Mouse (Mus musculus) heart, postnatal 25 days (tissue): ENCODE measurements around the gene Epn1. TPM values are rescaled to one million over a fixed set of nuclear protein-coding genes. Genes with fewer than 3 reads are reported as not detected.

ENCODE experiments used
- DNase-seq: peaks from one replicate; pipeline ENCODE4 v3.0.0; 2022; ENCODE audit warnings: low spot score
- intact Hi-C: fragments of 180-260 bp; cut with DNase I; formaldehyde crosslinking; loops from one replicate; pipeline ENCODE4 v1.15.1; 2025
- total RNA-seq, 2 experiments: library from RNA; stranded (reverse); gene quantifications; 2 replicates each; pipeline ENCODE4 v1.2.3; 2021

Epn1 gene
- total RNA-seq, 2 experiments from 2014 or later: 178 to 187 TPM

GRCm38 (mm10) chr7:5085512-5085911 lies 5.5 kb downstream of the Epn1 start:
- DNase-seq: no peak
- intact Hi-C loops: no loop called here

DNA sequence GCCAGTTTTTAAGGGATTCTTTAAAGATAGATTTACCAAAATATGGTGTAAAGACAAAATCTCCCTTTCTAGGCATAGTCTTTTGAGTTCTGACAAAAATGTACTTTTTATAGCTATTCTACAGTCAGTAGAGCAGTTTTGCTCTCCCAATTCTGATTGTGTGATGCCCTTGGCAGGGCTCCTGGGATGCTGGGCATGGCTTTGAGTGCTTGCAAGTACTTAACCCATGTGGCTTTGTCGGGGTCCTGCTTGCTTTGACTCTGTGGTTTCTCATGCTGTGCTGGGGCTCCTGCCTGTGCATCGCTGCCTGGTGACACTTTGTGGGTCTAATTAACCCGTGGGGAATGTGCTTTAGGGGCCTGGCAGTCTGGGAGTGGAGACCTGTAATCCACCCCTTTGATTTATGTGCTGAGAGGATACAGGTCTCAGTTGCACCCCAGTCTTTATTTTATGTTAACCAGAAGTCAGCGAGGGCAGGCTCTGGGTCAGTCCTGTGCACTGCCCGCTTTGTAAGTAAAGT lies 6.9 kb downstream of the Epn1 start:
- intact Hi-C loops: no loop called here
- no peak for DNase-seq

DNA sequence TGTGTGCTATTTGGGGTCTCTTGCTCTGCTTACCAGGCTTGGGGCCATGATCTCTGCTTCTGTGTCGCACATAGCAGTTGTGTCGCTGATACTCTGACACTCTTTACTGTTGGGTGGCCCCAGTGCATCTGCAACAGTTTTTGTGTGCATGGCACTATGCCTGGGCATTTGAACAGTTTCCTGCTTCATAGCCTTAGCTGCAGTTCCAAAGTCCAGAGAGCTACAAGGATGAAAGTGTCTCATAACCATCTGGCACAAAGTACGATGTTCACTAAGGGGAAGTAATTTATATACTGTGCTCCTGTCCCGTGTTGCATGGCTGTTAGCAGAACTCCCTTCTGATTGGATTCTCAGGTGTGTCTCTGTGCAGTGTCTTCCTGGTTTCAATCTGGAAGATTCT lies 7.9 kb downstream of the Epn1 start:
- intact Hi-C loops: no loop called here
- no peak for DNase-seq

GRCm38 (mm10) chr7:5089853-5090252 lies 9.8 kb downstream of the Epn1 start:
- intact Hi-C loops: no loop called here
- DNase-seq: no peak

DNA sequence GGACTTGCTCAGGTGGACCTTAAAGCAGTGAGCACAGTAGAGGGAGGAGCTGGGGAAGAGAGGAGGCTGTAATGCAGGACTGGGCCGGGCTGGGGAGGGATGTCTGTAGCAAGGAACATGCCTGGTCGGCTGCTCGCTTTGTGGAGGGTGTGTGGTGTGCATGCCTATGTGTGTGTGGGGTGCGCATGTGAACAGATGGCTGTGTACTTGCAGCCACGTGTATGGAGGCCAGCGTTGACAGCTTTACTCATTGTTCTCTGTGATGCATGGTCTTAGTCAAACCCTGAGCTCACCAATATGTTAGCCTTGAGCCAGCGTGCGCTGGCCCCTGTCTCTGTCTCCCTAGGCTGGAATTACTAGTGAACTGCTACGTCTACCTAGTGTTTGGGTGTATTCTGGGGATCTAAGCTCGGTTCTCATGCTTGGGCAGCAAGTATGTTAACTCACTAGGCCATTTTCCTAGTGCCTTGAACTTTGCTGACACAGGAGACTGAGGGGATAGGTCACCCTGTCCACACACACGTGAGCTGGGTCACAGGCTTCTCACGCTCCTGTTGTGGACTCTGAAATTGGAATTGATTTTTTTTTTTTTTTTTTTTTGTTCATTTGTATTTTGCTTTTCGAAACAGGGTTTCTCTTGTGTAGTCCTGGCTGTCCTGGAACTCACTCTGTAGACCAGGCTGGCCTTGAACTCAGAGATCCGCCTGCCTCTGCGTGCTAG lies 11.1 kb downstream of the Epn1 start:
- DNase-seq: no peak
- intact Hi-C loops: no loop called here

DNA sequence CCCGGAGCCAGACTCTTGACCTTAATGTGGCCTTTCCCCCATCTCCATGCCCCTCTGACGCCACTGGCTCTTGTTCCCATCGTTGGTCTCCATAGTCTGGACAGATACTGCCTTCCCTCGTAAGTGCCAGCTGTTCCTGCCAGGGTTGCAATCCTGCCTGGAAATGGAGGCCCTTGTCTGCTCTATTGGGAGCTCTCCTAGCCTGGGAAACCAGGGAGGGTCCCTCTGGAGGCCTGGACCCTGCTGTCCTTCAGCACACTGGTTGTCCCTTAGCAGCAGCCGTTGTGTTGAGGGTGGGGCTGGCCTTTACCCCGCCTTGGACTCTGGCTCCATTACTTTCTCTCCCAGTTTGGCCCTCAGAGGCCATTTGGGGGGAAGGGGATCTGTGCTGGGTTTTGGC lies 12.3 kb downstream of the Epn1 start:
- DNase-seq: no peak
- intact Hi-C loops: no loop called here

- intact Hi-C loops: no loop called here
- no peak for DNase-seq
These were observed 12.9 kb downstream of the Epn1 start for GRCm38 (mm10) chr7:5092831-5093510.

- intact Hi-C loops: no loop called here
These were observed 18.7 kb downstream of the Epn1 start for GRCm38 (mm10) chr7:5098769-5099168.

DNA sequence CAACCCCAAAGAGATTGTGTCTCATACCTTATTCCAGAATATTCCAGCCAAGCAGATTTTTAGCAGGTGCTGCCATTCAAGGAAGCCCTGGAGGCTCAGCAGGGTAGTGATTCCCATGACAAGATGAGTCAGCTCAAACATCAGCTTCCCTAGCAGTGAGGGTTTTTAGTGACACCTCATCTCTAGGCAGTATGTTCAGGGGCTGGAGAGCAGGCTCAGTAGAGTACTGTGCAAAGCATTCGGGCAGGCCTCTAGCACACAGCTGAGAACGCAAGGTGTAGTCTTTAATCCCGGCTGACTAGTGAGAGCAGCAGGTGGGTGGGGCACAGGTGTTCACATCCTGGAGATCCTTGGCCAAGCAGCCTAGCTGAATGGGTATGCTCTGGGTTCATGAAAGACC lies 19.8 kb downstream of the Epn1 start:
- intact Hi-C loops: no loop called here

More at GRCm38 (mm10) chr7:5098769-5099168, 18.7 kb downstream of the Epn1 start:
- DNase-seq: no peak

DNA sequence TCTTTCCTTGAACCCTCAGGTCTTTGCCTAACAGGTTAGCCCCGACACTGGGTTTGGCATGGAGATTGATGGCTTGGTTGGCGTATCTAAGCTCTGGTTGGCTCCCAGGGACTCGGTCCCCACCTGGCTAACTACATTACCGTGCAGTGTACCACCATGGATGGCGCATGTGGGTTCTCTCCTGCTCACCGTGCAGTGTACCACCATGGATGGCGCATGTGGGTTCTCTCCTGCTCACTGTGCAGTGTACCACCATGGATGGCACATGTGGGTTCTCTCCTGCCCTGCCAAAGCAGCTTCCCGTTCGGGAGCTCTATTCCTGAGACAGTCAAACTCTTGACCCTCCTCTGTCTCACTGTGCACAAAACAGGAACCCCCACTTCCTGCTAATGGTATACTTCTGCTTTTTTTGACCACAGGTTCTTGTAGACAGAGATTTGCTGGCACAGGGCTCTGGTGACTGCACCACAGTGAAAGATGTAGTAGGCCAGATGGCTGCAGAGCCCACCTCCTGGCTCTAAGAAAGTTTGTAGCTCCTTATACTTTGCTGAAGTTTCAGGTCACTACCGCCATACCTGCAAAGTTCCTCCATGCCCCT lies 21.1 kb downstream of the Epn1 start:
- no peak for DNase-seq

More for the DNA sequence above, 19.8 kb downstream of the Epn1 start:
- no peak for DNase-seq

DNA sequence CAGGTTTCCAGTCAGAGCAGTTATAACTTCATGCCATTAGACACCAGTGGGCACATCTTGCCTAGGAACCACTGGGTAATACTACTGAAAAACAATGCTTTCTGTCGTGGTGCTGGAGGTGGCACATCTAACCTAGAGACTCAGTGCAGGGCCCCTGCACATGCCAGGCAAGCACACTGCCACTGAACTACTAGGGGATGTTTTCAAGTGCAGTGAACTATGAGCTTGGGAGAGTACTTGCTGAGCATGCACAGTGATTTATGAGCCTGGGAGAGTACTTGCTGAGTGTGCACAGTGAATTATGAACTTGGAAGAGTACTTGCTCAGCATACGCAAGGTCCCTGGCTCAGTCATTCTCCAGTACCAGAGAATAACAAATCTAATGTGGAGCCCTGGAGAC lies 22.5 kb downstream of the Epn1 start:
- DNase-seq: no peak
- intact Hi-C loops: no loop called here

More for the DNA sequence above, 21.1 kb downstream of the Epn1 start:
- intact Hi-C loops: no loop called here

GRCm38 (mm10) chr7:5108272-5108671 lies 28.2 kb downstream of the Epn1 start:
- intact Hi-C loops: no loop called here
- DNase-seq: no peak

DNA sequence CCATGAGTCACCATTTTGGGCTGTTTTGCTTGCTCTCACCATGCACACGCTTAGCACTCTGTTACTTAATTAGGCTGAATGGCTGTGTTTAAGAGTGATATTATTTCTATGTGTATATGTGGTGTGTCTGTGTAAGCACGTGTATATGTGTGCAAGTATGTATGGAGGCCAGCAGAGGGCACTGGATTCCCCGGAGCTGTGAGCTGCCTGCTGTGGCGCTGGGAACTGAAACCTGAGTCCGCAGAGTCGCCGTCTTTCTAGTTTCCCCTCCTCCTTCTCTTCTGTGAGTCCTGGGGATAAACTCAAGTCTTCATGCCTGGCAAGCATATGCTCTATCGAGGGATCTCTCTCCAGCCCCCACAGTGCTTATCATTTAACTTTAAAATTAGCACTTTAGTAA lies 29.3 kb downstream of the Epn1 start:
- no peak for DNase-seq
- intact Hi-C loops: no loop called here

DNA sequence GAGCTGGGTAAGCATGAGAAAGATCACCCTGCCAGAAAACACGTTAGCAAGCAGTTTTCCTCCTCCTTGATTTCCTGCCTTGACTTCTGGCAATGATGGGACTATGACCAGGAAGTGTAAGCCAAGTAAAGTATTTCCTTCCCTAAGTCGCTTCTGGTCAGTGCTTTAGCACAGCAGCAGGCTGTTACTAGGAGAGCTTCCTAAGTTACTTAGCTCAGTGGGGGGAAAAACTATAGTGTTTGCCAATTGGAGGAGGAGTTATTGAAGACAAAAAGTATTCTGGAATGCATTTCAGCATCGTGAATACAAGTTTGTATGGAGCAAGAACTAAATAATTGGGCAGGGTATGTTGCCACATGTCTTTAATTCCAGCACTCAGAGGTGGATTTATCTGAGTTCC lies 32.7 kb downstream of the Epn1 start:
- intact Hi-C loops: no loop called here
- DNase-seq: no peak

DNA sequence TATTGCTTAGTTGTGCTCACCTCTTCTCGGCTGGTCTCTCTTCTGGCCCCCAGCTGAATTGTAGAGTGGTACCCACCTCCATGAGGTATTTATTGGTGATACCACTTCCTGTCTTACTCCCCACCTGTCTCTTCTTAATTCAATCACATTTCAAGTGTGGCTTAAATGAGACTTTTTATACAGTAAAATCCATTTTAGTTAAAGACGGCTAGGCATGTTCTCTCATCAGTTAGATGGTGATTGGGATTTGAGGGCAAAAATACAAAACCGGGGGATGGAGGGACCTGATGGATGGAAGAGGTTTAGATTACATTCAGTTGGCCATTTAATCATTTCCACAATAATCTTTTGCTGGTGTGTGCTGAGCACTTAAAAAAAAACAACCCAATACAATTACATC lies 36.8 kb downstream of the Epn1 start, which contains the start of gene Rfpl4:
Rfpl4 (minus strand) TSS at position 101 of the 400 bp plus-strand sequence.
- intact Hi-C loops: no loop called here
- no peak for DNase-seq

GRCm38 (mm10) chr7:5125078-5125477 lies 45.0 kb downstream of the Epn1 start:
- no peak for DNase-seq
- intact Hi-C loops: loop anchor here (5.0 kb wide), 2 partner anchors 58 to 183 kb away; no protein-coding TSS in a partner anchor

DNA sequence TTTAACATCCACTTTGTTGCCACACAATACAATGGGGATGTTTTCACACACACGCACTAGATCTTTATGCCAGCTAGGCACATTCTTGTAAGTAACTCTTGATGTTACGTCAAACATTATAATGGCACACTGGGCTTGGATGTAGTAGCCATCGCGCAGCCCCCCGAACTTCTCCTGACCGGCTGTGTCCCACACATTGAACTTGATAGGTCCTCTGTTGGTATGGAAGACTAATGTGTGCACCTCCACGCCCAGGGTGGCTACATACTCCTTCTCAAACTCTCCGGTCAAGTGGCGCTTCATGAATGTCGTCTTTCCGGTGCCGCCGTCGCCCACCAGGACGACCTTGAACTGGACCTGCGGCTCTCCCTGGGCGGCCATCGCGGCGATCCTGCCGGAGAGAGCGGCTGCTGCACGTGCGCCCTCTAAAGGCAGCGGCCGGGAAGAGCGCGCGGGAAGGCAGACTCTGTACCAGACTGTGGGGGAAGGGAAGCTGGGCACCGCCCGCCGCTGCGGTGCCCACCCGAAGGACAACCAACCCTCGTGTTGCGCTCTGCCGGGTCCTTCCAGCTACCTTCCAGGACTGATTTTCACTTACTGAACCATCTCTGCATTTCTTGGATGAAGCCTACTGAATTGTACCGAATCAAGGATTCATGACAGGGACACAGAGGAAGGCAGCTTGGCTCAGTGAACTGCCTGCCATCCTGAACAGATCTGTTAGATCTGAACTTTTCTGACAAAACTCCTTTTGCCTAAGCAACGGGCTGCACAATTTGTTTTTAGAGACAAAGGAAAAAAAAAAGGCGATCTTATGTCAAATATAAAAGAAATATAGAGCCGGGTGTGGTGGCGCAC lies 45.7 kb downstream of the Epn1 start, which contains the start of gene Rasl2-9:
Rasl2-9 (minus strand) TSS at position 402 of the 858 bp plus-strand sequence.
- peak; percentile 52 for DNase-seq
- intact Hi-C loops: loop anchor here (5.0 kb wide), 2 partner anchors 58 to 183 kb away; no protein-coding TSS in a partner anchor
